Mouse (Mus musculus) hindlimb bud, embryonic 11.5 days (tissue): ENCODE data around the gene Cmbl.

Source experiments
- DNase-seq: peaks from one replicate; pipeline ENCODE4 v3.0.0-alpha.2; 2012; ENCODE audit warnings: low read depth, low spot score; ENCODE audit errors: extremely low spot score

Gene Cmbl

GRCm38 (mm10) chr15:31565184-31565583, at the start of gene Cmbl:
Gene Cmbl, plus strand, starts transcription at chr15:31565389.
- no peak for DNase-seq

- no peak for DNase-seq
These were observed 48.0 kb upstream of the Cmbl start for GRCm38 (mm10) chr15:31517186-31517585.

DNA sequence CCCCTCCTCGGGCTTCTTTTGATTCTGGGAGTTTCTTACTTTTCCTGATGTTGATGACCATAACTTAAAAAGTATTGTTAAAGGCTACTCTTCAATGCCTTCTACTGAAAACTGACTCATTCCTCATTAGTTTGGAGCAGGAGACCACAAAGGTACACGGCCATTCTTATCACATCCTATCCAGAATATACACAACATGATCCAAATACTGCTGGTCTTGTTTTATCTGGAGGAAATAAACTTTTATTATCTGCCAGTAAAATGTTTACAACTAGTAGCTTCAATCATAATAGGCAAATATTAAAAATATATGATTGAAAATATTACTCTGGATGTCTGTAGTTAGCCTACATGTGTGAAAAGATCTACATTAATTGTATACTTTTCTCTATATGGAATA, 46.8 kb upstream of the Cmbl start:
- DNase-seq = no peak

- DNase-seq = no peak
These were observed 46.2 kb upstream of the Cmbl start for GRCm38 (mm10) chr15:31519000-31519399.

GRCm38 (mm10) chr15:31526463-31526862, 38.7 kb upstream of the Cmbl start:
- DNase-seq = no peak

DNA sequence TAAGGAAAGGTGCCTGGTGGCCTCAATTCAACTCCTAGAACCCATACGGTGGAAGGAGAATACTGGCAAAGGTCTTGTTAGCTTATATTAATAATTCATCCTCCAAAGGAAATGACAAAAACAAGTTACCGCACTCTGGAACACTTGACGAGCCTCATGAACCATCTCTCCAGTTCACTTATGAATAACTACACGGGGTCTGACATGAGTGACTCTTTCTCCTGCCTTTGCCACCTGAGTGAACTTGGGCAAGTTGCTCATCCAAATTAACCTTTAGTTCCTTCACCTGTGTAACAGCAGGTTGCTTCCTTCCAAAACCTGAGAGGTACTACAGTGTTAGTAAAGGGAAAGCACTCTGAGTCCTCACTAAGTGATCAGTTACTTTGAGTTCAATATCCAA, 36.7 kb upstream of the Cmbl start:
- DNase-seq = no peak

DNA sequence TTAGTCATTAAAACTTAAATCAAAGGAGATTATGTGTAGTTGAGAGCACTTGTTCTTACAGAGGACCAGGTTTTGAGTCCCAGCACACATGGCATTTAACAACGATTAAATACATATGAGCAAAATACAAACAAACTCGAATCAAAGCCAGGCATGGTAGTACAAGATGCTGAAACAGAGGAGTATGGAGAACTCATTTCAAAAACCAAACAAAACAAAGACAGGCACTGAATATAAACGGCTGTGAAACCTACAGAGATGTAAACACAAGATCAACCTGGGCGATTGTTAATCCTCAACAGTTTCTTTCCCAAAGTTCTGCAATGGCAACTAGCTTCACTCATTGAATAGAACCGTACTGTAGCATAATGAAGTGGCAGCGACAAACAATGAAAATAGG, 36.1 kb upstream of the Cmbl start:
- no peak for DNase-seq

- DNase-seq = no peak
These were observed 35.2 kb upstream of the Cmbl start for GRCm38 (mm10) chr15:31529811-31530658.

DNA sequence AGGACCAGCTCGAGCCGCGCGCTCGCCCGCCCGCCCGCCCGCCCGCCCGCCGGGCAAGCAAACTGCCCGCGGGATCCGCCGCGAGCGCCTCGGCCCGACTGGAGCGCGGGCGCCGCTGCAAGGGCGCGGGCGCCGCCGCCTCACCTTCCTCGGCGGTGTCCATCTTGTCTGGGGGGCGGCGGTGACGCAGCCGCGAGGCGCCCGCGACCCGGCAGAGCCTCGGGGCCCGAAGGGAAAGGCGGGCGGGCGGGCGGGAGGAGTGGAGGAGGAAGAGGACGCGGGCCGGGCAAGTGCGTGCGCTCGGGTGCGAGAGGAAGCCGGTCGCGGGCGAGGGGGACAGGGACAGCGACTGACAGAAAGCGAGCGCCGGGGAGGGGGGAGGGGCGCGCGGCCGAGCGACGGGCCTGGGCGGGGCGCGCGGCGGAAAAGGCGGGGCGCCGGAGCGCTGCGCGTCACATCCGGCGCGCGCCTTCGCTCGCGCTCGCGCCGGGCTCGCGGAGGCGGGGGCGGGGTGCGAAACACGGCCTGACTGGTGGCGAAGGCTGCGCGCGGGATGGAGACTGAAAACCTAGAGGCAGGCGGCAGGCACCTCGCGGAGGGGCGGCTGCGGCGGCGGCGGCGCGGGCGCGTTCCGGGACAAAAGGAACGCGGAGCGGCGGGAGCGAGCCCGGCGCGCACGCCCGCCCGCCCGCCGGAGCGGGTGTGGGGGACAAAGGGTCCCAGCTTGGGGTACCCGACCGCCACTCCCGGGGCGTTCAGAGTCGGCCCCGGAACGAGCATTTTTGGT, 34.3 kb upstream of the Cmbl start, which contains the start of gene March6:
TSS of gene March6 (minus strand) at position 395 of the 787 bp plus-strand sequence.
- no peak for DNase-seq

DNA sequence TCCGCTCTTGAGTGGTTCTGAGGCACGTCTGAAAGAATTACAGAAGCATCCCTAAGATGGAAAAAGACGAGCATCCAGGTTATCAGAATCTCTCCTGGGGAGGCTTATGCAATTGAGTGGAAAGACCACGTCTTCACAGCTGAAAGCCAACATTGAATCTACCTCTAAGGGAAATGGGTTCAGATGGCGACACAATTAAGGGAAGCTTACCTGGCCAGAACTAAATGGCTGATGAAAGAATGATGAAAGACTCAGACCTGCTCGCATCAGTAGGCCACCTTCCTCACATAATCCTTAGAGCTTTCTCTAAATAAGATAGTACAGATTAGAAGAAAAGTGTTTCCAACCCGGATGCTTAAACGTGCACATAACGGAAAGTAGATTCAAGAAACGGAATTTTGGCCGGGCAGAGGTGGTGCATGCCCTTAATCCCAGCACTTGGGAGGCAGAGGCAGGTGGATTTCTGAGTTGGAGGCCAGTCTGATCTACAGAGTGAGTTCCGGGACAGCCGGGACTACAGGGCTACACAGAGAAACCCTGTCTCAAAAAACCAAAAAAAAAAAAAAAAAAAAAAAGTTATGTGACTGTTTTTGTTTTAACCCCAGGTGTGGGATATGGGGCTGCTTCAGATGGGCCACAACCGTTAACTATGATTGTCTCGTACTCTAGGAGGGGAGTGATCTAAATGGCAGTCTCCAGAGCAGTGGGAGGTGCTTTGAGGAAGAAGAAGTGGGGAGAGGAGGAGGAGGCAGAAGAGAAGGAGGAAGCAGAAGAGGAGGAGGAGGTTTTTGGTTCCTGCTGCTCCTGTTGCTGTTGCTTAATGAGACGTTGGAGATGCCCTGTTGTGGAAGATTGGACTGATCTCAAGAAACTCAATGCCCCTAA, 33.5 kb upstream of the Cmbl start:
- DNase-seq = peak; percentile 39

DNA sequence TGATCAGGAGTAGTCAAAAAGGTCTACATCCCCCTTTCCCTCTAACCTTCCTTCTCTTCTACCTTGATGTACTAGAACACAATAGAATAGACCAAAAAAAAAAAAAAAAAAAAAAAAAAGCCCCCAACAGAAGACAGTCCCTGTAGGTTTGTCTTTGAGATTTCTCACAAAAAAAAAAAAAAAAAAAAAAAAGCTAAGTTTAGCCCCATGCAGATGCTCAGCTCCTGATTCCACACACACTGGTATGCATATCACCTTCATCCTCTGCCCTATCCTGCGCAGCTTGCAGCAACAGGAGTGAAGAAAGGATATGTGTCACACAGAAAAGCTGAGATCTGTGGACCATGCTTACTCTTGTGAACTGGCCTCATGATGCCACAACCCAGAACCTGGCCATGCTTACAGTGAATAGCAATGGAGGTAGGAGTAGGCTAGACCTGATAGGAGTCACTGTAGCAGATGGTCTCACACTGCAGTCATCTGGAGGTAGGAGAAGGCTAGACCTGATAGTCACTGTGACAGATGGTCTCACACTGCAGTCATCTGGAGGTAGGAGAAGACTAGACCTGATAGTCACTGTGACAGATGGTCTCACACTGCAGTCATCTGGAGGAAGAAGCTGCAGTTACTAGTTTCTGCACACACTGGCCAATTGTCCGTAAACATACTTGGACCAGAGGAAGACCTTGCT, 32.7 kb upstream of the Cmbl start:
- no peak for DNase-seq

DNA sequence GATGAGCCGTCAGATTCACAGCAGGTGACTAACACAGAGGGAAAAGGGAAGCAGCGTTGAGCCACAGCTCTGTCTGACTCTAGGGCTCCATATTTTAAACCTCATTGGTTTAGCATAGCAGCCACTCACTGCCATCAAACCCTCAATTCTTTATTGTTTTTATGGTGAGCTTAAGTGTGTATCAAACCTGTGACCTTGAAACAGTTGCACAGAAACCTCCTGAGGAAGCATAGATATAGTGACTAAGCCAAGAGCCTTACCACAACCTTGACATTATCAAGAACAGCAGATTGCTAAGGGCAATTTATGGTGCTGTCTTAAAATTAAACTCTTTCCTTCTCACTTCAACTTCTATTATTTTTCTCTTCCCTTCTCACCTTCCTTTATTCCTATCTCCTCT, 31.7 kb upstream of the Cmbl start:
- no peak for DNase-seq

DNA sequence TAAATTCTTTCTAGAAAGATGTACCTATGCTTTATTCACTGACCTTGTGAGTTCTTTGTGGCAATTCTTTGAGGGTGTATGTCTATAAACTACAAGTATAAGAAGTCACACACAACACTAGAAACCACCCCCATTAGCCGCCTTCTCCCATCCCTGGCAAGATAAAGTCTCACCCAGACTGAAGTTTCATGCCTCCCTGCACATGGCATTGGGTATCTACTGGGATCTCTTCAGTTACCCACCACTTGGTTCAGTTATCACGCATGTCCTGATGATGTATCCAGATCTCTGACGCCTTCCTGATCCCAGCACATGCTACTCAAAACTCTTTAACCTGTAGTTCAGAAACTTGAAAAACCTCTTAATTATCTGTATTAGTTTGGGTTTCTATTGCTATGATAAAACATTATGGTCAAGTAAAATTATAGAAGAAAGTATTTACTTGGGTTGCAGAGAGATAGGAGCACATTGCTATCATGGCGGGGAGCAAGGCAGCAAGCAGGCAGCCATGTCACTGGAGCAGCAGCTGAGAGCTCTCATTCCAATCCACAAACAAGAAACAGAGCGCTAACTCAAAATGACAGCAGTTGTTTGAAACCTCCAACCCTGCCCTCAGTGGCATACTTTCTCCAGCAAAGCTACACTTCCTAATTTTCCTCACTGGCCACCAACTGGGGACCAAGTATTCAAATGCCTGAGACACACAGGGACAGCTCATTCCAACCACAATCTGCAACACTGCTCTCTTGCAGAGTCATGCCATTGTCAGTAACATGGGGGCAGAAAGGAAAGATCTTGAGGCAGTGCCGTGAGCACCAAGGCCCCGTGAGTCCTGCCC, 30.5 kb upstream of the Cmbl start:
- no peak for DNase-seq

DNA sequence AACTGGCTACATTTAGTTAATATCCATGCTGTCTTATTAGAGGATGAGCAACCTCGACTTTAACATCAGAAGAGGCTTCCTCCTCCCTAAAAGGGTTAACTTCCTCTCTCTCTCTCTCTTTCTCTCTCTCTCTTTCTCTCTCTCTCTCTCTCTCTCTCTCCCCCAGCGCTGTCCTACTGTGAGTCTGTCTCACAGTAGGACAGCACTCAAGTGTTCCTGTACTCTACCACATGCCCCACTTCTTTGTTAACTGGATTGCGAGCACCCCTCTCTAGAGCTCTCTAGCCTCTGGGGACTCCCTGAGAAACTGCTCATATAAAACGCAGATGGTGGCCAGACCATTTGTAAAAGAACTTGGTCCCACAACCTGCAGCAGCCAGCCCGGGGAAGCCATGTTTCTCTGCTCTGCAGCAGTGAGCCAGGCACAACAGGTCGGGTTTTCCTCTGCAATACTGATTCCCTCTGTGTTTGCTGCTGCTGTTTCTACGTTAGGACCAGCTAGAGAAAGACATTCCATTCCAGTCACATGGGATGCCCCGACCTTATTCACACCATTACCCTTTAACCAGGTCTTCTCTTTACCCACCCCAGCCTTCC, 29.8 kb upstream of the Cmbl start:
- DNase-seq = no peak

DNA sequence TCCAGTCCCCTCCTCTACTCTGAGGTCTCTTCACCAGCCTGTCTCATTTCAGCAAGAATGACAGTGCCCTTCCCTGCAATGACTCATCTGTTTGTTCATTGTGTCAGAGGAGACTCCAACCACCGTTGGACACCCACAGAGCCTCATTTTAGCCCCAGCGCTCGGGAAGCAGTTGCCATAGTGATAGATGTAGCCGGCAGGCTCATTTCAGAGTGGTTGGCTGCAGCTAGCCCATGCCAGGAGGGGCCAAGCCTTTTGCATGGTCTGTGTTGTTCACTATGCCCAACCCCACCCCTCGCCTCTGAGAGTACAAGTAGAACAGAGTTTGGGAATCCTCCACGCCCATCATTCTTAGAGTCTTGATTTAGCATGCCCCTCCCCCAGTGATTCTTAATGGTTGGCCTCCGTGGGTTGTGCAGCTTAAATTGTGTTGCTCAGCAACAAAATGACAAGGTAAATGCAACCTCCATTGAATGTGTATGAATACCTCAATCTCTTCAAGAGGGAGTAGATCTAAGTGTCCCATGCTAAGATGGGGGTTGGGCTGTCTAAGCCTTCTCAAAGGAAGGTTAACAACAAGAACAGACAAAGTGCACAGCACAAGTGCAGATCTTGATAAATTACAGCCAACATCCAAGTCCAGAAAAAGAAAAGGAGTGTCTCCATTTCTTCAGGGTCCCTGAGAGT, 29.0 kb upstream of the Cmbl start:
- no peak for DNase-seq

- no peak for DNase-seq
These were observed 27.5 kb upstream of the Cmbl start for GRCm38 (mm10) chr15:31537706-31538105.

- DNase-seq = no peak
These were observed 26.8 kb upstream of the Cmbl start for GRCm38 (mm10) chr15:31538346-31538745.

DNA sequence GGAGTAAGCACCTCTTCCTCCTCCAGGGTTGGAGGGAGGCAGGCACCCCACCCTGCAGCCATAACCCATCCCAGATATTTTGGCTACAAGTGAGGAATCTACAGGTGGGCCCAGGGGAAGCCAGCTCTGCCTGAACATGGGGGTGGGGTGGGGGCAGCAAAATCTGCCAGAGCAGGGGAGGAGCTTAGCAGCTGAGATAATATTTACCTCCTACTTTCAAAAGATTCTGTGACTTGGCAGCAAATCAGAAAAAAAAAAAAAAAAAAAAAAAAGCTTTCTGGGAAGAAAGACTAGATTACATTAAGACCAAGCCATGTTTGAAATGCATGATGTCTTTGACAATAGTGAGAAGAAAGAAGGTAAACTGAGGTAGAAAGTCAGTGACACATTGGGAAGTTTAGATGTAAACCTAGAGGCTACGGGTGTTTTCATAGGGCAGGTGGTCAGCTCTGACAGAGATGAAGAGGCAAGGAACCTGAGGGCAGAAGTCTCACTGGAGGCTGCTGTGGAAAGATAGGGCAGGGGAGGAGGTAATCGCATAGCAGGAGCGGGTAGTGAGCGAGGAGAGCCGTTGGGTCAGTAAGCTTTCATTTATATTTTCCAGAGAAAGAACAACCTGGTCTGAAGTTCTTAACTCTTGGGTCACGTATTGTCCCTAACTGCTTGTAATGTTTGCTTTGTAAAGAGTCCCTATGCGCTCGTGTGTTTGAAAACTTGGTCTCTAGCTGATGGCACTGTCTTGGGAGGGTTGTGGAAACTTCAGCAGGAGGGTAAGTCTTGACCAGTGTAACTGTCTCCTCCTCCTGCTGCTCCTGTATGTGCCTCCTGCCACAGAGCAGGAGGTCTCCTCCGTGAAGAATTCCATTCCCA, 25.3 kb upstream of the Cmbl start:
- DNase-seq = no peak
